Mouse (Mus musculus) kidney, adult 2 months (tissue): Measurements from ENCODE around the gene Tepp. TPM values are rescaled to one million over a fixed set of nuclear protein-coding genes. Genes with fewer than 3 reads are reported as not detected.

Source experiments
- DNase-seq: peaks from one replicate; pipeline ENCODE4 v3.0.0; 2021
- H3K27ac ChIP-seq: fragments of 200-500 bp; 2 replicates; pipeline ENCODE4 v1.5.1; 2012; ENCODE audit warnings: low read depth, low read length, control low read depth, inconsistent platforms; ENCODE audit not compliant: insufficient read depth
- H3K27me3 ChIP-seq: fragments of 200-500 bp; replicated peaks from 2 replicates; pipeline ENCODE4 v1.6.1; 2012; ENCODE audit warnings: mild to moderate bottlenecking, moderate library complexity, low read length, inconsistent platforms; ENCODE audit not compliant: control insufficient read depth, insufficient read depth
- H3K36me3 ChIP-seq: fragments of 200-500 bp; 2 replicates; pipeline ENCODE4 v1.6.1; 2012; ENCODE audit warnings: mild to moderate bottlenecking, moderate library complexity, low read length, inconsistent platforms; ENCODE audit not compliant: control insufficient read depth, insufficient read depth
- H3K4me1 ChIP-seq: fragments of 200-500 bp; 2 replicates; pipeline ENCODE4 v1.6.1; 2011; ENCODE audit warnings: low read length; ENCODE audit not compliant: control insufficient read depth, insufficient read depth
- H3K4me3 ChIP-seq: fragments of 200-500 bp; 2 replicates; pipeline ENCODE4 v1.5.1; 2011; ENCODE audit warnings: mild to moderate bottlenecking, low read depth, low read length, control low read depth; ENCODE audit not compliant: insufficient read depth
- CTCF ChIP-seq: fragments of 200-500 bp; conservative IDR thresholded peaks from 2 replicates; pipeline ENCODE4 v1.5.1; 2011; ENCODE audit warnings: low read depth, mild to moderate bottlenecking, control low read depth, low read length, moderate library complexity, mixed read lengths; ENCODE audit not compliant: insufficient read depth, insufficient read length
- POLR2A ChIP-seq: fragments of 200-500 bp; IDR thresholded peaks from one replicate; pipeline ENCODE4 v1.6.1; 2011; ENCODE audit warnings: low read depth, low read length, control low read depth
- WGBS: fragments of 180-500 bp; shearing (Covaris S2); methylation state at CpG from one replicate; pipeline ENCODE4 v1.1.7; 2018; 5-methylcytosine and 5-hydroxymethylcytosine counted together
- polyA plus RNA-seq: library from polyadenylated mRNA; depleted of rRNA; stranded (reverse); fragments of >200 nt; gene quantifications from 2 replicates; pipeline ENCODE4 v1.2.3, GENCODE M21; 2012; rRNA removed

Gene Tepp
- polyA plus RNA-seq, 1 experiment: 0.41 TPM

DNA sequence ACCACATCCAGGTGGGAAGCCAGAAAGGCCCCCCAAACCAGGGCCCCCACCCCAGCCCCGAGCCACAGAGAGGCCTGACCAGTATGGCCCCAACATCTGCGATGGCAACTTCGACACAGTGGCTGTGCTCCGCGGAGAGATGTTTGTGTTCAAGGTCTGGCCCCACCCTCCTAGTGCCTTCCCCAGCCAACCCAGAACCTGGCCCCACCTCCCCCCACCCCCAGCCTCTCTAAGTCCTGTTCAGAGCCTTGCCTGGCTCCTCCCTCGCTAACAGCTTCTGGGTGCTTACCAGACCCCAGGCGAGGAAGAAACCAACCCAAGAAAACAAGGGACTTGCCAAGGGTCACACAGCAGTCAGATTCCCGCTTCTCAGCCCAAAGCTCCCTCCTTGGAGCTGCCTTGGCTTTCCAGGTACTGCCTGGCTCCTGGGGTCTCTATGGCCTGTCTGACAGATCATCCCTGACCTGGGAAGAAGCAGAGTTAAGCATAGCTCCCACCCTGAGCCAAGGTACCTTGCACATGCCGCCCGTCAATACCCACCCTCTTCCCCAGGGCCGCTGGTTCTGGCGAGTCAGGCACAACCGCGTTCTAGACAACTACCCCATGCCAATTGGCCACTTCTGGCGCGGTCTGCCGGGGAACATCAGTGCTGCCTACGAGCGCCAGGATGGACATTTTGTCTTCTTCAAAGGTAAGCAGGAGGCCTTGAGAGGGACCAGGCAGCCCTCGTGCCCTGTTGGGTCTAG, 59.4 kb downstream of the Tepp start:
- Histone ChIP-seq H3K27ac (no peak overlapping the region), H3K36me3 (no peaks in the 10 kb centered on the region), H3K4me3 (no peak overlapping the region), H3K27me3 (no peaks in the 10 kb centered on the region), H3K4me1 (no peaks in the 10 kb centered on the region)
- WGBS: 60% methylated on average over 20 of the region's 20 CpGs
- TF ChIP-seq POLR2A (no peak), CTCF (no peak)
- no peak for DNase-seq

DNA sequence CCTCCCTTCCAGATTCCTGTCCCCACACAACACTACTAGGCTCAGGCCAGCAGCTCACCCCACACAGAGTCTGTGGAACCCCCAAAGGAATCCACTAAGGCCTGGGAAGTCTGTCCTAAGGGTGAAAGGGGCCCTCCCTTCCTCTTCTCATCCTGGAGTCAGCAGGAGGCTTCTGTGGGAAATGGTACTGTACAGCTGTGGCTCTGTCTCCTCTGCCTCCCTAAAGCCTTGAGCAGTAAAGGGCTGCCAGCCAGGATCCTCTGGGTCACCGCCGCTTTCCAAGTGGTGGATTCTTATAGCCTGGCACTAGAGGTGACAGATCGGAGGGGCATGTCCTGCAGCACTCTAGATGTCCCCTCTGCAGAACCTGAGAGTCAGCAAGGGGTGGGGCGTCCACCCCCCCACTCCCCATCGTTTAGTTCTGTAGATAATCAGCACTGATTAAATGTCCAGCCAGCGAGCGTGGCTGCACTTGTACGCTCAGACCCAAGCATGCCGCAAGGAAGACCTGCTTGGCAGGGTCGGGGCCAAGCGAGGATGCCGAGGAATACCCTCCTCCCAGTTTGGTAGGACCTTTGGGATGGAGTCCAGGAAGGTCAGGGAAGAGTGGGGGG, 63.1 kb downstream of the Tepp start:
- Histone ChIP-seq H3K36me3 (no peaks in the 10 kb centered on the region), H3K27me3 (no peaks in the 10 kb centered on the region), H3K27ac (no peak overlapping the region), H3K4me1 (peaks cover 5% of the 10 kb centered on the region; the same call in 1 of the 2 replicates), H3K4me3 (no peak overlapping the region)
- no peak for DNase-seq
- no peak for TF ChIP-seq CTCF
- TF ChIP-seq POLR2A: no peak
- 74% methylated on average over 12 of the region's 12 CpGs for WGBS

DNA sequence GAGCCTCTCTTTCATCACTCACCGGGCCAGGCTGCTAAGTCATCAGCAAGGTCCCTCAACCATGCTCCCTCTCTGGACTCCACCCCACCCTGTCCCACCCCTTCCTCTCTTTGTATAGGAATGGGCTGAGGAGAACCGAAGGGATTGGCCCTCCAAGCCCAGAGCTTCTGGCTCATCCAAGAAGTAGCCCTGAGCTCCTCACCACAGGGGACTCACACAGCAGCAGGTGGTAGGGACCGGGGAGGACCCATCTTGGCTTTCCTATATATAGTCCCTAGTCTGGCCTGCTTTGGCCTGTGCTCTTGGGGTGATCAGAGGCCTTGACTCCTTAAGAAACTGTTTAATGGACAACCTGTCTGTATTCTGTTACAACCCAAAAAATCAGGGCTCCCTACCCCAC, 64.1 kb downstream of the Tepp start:
- DNase-seq: no peak
- TF ChIP-seq POLR2A (no peak), CTCF (no peak)
- H3K27ac ChIP-seq: no peak overlapping the region
- H3K4me3 ChIP-seq: no peak overlapping the region
- 67% methylated on average over 3 of the region's 3 CpGs for WGBS
- H3K27me3 ChIP-seq: no peaks in the 10 kb centered on the region
- peaks cover 5% of the 10 kb centered on the region; the same call in 1 of the 2 replicates for H3K4me1 ChIP-seq
- H3K36me3 ChIP-seq: no peaks in the 10 kb centered on the region

DNA sequence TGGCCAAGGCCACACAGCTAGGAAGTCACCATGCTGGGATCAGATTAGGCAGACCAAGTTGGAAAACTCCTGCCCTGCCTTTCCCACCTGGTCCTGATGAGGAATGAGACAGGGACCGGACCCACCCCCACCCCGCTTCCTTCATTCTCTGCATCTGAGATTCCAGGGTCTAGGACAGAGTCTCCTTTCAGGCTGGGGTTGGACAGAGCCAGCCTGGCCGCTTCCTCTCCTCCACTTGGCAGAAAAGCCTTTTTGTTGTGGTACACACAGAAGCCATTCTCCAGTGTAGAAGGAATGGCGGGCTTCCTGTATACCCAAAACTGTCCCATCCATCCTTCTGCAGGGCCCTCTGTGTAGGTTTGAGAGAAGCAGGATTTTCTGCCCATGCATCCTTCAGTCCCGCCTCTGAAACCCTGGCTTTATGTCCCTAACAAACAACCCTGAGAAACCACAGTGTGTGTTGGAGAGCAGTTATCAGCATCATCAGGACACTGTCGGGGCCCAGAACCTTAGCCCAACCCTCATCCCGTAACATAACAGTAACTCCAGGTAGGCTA, 65.1 kb downstream of the Tepp start:
- no peak overlapping the region for H3K4me3 ChIP-seq
- no peak for DNase-seq
- peaks cover 5% of the 10 kb centered on the region; the same call in 1 of the 2 replicates for H3K4me1 ChIP-seq
- 88% methylated on average over 7 of the region's 7 CpGs for WGBS
- H3K27ac ChIP-seq: no peak overlapping the region
- TF ChIP-seq CTCF (no peak), POLR2A (no peak)
- H3K27me3 ChIP-seq: no peaks in the 10 kb centered on the region
- H3K36me3 ChIP-seq: no peaks in the 10 kb centered on the region

Other genes with a start within 250 kb of the Tepp start
- gene Katnb1, start 229.4 kb upstream of the Tepp start, polyA plus RNA-seq: 22.2 and 23.7 TPM in 2 replicates
- gene Kifc3, start 107.8 kb upstream of the Tepp start, polyA plus RNA-seq: 92.3 and 100 TPM in 2 replicates
- 0.38 and 1.1 TPM in 2 replicates for gene Cngb1, start 4.0 kb upstream of the Tepp start, polyA plus RNA-seq
- 6.2 and 6.5 TPM in 2 replicates for gene Zfp319, start 21.4 kb downstream of the Tepp start, polyA plus RNA-seq
- 27.7 and 29.8 TPM in 2 replicates for gene Usb1, start 21.7 kb downstream of the Tepp start, polyA plus RNA-seq
- 5.3 and 5.6 TPM in 2 replicates for gene Mmp15, start 41.7 kb downstream of the Tepp start, polyA plus RNA-seq
- gene Cfap20, start 124.3 kb downstream of the Tepp start, polyA plus RNA-seq: 35.7 and 41.2 TPM in 2 replicates
- 15.7 and 19.6 TPM in 2 replicates for gene Csnk2a2, start 179.5 kb downstream of the Tepp start, polyA plus RNA-seq
- gene Ccdc113, start 223.5 kb downstream of the Tepp start, polyA plus RNA-seq: 0.13 TPM in 1 of 2 replicates, not detected in the other